Mouse (Mus musculus) spleen, postnatal 4 days (tissue): ENCODE measurements around the gene Bmp6.

Source experiments
- DNase-seq, 2 experiments: peaks; one replicate each; pipeline ENCODE4 v3.0.0; 2022; ENCODE audit warnings: low spot score in 2 of 2

Gene Bmp6

DNA sequence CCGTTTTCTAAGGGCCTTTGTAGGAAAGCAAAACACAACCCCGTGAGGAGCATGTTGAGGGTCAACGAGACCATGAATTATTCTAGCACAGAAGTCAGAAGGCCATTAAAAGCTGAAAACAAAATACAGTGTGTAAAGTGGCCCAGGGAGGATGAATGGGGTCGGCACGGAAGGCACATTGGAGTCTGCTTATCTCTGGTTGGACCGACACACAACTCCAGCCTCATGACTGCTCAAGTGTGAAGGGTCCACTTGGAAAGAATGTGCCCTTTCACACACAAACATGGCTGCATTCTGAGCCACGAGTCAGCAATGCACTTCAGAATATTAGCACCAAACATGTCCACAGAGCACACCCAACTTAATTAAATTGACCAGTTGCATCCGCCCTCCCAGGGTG lies 84.8 kb downstream of the Bmp6 start:
- DNase-seq: no peak

DNA sequence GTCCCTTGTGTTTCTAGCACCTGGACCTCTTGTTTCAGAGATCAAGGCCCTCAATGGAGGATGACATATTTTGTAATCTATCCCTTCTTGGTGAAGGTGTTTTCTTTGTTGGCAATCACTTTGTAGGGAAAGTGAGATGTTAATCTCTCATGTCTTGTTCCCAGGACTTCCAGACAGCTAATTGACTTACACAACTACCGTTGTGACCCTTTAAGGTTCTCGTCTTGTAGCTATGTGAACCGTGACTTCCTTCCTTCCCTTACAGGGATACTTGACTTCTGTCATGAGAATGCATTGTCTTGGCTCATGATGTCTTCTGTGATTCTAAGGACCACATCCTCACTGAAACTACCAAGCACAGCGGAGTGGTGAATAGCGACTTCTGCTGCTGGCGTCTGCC lies 85.2 kb downstream of the Bmp6 start:
- no peak for DNase-seq

DNA sequence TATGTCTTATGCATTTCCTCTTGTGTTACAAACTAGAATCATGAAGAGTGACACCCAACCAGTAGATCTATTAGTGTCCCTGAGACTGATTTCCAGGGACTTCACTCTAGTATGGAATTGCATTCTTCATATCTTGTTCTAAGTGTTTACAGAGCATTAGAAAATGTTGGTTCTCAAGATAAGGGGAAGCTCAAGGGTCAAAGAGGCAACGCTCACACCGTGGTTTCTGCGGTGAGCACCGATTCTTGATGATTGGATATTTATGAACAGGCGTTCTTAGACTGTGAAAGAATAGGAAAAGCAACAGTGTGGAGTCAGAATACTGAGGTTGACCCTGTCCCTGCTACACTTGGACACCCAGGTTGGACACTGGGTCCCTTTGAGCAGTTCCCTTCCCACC lies 89.9 kb downstream of the Bmp6 start:
- no peak for DNase-seq

DNA sequence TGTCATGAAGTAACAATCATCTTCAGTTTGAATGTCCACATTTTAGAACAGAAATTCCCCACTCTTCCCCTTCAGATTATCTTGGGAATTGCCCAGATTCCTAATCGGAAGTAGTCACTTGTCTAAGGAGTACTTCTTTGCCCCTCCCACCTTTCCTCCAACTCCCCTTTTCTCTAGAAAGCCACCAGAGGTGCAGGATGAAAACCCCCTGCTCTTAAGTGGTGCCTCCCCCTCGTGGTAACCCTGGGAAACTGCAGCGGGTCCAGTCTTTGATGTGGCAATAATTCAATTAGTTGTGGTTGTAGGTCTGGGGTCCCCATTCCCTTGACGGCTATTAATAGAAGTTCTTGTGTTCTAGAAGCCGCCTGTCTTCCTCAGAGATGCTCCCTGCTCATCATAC lies 93.0 kb downstream of the Bmp6 start:
- DNase-seq: peak; percentile 17 to 66

DNA sequence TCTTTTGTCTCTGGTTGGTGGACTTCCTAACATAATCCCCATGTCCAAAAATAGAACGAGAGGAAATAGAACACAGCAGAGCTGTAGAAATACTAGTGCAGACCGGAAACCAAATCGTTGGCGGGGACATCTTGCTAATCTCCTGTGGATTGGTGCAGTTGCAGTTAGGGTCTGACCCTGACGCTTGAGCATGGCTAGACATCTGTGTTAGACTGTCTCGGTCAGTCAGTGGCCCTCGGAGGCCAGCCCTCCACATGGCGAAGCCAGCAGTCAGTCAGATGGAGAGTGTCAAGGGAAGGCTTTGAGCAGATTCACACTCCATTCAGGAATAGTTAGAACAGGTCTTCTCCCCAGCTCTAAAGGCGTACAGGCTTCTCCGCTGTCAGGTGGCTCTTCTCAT lies 95.3 kb downstream of the Bmp6 start:
- no peak for DNase-seq

DNA sequence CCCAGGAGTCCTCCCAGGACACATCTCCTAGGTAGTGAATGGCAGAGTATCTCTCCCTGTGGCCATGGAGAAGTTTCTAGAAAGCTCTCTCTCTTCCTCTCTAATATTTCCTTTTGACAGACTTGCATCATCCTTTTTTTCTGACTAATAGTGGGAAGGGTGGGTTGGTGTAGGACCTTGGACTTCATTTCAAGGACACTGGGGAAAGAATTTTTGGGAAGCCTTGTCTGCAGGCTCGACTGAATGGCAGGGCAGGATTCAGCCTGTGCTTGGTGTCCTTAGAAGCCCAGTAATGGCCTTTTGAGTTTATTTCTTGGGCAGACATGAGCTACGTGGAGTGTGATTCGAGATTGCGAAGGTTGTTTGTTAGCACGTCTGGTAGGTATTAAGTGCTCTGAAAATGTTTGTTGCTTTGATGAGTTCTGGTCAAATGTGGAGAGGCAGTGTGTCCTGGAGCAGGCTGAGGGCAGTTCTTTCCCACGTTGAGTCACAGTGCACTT lies 103.7 kb downstream of the Bmp6 start:
- DNase-seq: no peak

DNA sequence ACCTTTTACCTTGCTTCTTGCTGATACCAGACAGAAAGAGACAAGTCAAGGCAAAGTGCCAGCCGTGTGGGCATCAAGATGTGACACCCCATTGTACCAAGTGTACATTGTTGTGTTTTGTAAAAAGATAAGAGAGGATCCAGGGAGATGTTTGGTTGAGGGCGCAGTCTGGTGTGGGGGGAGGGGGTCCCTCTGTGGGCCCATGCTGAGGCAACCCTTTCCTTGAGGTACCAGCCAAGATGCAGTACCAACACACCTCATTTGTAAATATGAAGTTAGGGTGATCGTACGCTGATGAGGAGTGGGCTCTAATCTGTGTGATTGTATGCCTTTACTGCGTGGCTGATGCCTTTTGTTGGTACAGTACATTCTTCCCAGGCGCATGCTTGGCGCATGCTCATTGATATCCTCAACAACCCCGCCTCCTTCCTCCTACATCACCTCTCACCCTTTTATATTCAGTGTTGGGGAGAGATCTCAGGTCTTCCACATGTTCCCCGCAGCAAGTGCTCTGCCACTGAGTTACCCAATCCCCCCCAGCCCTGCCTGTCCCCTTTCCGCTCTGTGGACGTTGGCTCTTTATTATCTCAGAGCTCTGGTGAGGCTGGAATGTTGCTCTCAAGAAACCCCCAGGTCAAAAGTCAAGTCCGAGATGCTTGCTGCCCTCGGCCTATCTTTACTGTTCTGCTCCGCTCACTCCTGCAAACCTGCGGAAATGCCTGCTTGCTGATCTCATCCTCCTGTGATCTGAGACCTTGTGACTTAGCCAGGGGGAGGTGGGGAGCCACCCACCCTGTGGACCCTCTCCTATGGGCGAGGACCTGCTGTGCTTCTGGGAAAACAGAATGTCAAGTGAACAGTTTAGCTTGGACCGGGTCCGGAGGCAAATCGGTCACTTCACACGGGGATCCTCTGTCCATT lies 105.4 kb downstream of the Bmp6 start:
- DNase-seq: no peak

DNA sequence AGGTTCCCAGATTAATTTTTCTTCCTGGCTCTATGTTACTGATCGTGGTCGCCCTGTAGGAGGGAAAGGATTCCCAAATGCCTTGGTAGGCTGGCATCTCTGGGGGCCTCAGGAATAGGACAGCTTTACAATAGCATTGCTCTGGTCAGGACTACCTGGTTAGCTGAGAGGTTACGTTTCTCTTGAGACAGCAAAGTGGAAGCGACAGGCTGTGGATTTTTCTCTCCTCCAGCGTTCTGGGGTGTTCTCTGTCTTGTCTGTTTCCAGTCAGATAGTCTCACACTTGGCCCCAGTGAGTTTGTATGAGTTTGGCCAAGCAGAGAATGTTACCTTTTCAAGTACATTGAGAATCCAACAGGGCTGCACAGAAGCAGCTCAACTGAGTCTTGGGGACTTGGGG lies 106.5 kb downstream of the Bmp6 start:
- DNase-seq: no peak

DNA sequence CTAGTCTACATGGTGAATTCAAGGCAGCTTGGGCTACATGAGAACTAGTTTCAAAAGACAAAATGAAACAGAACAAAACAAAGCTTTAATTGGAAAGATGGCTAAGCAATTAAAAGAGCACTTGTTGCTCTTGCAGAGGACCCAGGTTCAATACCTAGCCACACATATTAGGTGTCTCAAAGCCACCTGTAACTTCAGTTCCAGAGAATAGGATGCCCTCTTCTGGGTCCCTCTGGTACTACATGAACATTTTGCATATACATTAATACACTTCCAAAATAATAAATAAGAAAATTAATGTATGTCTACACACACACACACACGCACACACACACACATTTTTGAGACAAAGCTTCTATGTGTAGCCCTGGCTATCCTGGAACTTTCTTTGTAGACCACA lies 118.5 kb downstream of the Bmp6 start:
- no peak for DNase-seq

DNA sequence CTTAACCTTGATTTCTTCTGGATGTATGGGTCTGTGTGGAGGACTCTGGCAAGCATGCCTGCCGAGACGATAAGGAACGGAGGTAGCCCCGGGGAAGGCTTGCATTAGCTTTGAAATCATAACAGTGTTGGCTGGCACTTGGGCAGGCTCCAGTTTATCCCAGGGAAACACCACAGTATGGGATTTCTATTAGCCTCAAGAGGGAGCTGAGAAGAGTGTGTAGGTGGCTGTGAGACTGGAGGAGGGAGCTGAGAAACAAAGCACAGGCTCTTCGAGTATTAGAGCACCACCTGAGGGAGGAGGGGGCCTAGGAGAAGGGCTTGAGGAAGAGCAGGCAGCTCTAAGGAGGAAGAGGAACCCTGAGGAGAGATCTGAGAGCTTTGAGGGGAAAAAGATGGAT lies 126.0 kb downstream of the Bmp6 start:
- DNase-seq: no peak

DNA sequence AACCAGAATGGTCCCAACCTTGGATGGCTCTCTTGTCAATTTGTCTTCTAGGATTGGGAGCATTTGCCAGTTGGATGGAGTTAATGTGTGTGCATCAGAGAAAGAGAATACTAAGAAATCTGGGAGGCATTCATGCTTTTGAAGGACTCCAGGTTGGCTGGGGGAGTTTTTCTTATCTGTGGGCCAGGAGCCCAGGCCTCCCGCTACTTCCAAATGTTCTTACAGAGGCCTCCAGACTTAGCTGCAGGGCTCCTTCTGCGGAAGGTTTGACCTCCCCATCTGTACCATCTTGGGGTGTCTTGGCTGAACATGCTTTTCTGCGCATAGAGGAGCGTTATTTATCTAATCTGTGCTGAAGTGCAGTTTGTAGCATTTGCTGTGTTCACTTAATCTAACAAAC lies 127.7 kb downstream of the Bmp6 start:
- no peak for DNase-seq

DNA sequence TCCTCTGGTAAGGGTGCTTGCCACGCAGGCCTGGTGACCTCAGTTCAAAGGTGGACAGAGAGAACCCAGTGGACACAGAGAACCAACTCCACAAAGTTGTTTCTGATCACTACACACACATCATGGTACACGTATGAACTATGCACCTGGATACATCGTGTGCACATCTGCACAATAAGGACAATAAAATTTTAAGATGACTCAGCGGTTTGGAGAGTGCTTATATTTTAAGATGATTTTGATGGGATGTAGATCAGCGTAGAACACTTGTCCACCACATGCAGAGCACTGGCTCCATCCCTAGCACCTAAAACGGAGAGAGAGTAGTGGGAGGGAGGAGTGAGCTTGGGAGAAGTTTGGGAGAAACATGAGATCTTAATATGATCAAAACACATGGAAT lies 128.6 kb downstream of the Bmp6 start:
- no peak for DNase-seq

DNA sequence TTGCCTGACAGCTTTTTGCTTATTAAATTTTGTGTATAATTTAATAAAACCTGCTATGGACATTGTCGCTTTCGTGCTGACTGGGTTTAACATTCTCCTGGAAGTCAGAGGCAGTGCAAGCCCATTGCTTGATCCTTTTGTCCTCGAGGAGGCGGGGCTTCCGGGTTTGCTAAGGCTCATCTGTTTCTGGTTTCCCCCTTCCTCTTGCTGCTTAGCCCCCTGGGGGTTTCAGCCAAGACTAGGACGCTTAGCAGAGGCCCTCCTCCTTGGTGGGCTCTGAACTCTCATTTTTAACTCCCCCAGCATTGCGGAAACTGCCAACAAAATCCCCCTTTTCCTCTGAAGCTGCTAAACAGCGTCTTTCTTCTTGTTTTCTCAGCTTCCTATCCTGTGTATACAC lies 132.0 kb downstream of the Bmp6 start:
- DNase-seq: no peak

DNA sequence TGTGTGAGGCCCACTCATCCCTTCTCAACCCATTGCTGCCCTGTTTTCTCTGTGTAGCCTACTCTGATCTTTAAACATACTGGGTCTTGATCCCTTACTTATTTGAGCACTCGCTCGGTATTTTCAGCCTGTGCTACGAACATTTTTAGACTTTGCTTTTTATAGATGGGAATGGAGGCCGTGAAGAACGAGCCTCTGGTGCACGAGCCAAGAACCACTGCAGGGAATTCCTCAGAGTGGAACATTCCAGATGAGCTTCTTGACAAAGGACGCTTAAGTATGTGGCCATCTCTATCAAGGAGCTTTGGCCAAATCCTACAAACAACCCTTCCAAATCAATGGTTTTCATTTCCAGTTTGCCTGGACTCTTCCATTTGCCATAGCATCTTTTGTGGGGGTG lies 136.1 kb downstream of the Bmp6 start:
- no peak for DNase-seq

DNA sequence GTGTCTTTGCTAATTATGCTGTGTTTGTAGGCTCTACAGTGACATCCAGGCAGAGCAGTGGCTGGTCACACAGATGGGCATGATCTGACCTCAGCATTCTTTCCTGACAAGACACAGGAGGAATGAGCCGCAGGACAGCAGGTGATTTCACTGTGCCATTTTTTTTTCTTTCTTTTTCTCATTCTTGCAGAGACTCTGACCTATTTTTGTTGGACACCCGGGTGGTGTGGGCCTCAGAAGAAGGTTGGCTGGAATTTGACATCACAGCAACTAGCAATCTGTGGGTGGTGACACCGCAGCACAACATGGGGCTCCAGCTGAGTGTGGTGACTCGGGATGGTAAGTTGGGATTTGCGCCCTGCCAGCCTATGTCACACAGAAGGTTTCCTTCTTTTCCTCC lies 139.8 kb downstream of the Bmp6 start:
- DNase-seq: no peak

DNA sequence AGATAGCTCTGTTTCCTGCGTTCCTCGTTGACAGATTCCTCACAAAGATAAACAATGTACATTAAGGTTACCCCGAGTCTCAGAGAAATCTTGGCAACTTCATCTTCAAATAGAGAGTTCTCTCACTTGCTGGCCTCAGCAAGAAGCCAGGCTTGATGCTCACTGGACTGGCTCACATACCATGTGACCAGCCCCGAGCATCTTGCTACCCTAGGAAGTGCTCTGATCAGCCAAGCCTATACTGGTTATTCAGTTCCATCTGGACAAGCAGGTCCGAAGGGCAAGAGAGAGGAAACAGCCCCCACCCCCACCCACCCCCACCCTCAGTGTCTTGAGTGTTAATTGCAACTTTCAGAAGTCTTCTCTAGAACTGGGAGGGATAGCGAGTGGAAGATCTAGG lies 141.9 kb downstream of the Bmp6 start:
- no peak for DNase-seq

DNA sequence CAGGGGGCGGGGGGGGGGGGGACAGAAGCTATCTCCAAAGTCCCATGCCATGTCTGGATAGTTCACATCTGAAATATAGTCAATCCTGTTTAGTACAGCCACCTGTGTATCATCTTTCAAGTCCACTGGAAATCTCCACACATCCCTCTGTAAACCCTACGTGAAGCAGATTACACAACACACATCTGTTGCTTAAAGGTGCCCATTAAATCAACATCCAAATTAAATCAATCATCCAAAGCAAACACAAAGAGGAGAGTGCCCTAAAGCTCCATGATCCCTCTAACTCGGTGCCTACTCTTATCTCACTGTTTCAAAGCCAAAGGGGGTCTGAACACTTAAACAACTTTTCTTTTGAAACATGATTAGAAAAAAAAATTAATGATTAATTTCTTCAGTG lies 151.8 kb downstream of the Bmp6 start:
- no peak for DNase-seq

DNA sequence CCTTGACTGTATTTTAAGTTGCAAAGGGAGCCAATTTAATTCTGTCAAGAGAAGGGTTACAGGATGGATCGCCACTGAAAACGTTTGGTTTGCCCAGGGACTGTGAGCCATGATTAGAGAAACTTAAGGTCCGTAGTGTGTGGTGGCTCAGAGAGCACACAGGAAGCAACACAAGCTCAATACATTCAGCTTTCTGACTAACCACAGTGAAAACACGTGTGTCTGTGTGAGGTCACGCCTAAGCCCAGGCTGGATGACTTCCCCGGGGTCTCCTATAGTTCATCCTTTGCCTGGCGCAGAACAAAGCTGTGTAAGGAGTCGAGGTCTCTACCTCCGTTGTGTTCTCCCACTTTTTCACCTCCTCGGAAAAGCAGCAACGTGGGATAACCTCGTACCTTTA lies 156.4 kb downstream of the Bmp6 start:
- no peak for DNase-seq

DNA sequence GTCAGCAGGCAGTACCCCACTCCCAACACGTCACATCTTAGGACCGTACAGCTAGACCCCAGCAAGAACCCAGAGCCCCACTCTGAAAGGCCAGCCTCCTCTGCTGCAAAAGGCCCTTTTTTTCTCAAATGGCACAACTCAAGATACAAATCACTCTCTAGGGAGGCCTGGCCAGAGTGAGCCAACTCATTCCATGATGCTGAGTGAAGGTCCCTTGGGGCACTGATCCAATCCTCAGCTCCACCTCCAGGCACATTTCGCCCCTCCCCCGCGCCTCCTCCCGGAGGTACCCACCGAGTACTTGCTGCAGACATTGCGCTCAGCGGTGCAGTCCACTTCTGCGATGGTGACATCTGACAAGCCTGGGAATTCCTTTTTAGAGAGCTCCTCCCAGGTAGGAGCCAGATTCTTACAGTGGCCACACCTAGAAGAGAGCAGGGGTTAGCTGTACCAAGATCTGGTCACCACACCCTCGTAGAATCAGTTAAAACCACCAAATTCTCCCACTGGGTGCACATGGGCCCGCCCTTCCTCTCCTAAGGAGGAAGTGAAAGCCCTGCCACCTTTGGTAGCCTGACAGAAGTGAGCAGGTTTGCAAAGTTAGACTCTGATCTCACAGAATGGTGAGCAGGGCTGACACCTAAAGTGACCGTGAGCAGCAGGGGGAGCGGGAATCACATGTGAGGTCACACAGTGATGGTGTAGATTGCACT lies 158.4 kb downstream of the Bmp6 start:
- DNase-seq: peak; percentile 62 to 71

DNA sequence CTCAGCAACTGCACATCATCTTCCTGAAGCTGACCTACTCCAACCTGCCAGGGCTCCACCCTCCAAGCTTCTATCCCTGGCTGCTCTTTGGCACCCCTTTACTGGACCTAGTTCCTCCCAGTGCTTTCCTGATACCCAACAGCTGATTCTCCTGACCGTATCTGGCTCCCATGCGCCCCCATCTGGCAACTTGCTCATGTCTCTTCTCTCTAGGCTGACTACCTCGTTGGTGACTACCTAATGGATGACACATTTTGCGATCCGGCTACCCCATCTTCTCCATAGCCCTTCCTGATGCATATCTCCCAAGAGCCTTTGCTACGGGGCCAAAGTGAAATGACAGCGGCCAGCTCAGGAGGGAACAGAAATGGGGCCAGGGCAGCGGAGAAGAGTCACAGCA lies 161.4 kb downstream of the Bmp6 start:
- DNase-seq: peak in 1 of 2 experiments; percentile 41

DNA sequence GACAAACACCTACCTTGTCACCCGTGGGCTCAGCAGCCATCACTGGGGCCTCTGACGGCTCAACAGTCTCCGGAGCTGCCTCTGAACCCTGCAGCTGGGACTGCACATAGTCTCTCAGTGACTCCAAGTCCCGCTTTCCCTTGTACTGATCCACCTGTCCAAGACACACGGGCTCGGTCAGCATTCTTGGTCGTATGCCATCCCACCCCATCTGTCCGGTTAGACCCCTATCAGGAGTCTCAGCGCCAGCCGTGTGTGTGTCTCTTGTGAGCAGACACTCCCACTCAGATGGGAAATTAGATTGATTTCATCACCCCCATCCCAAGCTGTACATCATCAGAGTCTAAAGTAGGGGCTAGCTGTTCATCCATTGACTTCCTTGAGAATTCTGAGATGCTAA lies 162.0 kb downstream of the Bmp6 start:
- DNase-seq: no peak

DNA sequence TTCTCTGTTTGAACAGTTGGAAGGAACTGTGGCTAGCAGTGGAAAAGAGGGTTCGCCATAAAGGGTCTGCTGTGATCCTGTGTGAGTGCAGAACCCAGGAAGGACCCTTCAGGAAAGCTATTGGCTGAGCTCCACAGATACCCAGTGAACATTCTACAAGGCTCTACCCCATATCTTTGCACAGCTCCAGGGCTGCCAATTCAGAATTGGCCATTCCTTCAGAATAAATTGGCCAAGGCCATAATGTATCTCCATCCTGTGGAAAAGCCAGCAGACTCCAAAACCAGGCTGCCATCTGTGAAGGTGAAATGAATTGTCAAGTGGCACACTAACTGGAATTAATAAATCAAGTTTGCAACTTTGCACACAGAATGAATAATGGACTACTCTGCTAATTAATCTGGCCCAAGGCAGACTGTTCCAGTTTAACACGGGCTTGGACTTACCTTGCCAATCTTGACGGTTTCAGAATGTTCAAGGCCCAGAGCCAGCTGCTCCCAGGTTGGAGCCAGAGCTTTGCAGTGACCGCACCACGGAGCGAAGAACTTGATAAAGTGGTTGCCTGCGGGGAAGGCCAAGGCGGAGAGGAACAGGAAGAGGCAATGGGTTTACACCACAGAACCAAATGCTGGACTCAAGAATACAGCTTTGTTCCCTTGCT lies 164.9 kb downstream of the Bmp6 start:
- DNase-seq: no peak

DNA sequence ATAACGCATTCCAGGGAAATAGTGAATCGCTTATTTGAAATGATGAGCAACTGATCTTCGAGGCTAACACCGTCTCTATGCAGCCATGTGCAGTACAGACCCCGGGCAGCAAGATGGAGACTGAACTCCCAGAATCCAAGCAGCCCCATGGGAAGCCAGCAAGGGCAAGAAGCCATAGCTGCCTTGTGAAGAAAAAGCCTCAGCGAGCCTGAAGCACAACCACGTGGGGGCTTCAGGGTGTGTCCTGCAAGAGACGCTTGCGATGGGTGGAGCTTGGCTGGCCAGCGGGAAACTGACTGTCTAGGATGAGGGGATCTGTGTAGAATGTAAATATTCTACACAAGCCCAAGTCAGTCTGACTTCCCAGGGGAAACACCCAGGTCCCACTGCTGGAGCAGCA lies 167.1 kb downstream of the Bmp6 start:
- DNase-seq: no peak
